Mouse (Mus musculus): Measurements from ENCODE around the gene Utrn. TPM values are rescaled to one million over a fixed set of nuclear protein-coding genes. Genes with fewer than 3 reads are reported as not detected.
"Not testable (repeated sequence)": the region's sequence is repeated elsewhere in the genome, so short reads cannot be mapped to it uniquely, and the experiment has no call there.

The Utrn gene
- polyA plus RNA-seq, 1 experiment from 2014 or later = 25.7 TPM

- Histone ChIP-seq H3K9ac (ENCODE audit: low read depth, low read length) (no peak overlapping the region), H3K4me2 (ENCODE audit: low read length) (peak overlapping the region; percentile 45), H3K4me3 (ENCODE audit: low read length) (peak overlapping the region; percentile 24), H3K9me3 (ENCODE audit: control insufficient read depth, low read length) (no peaks in the 10 kb centered on the region), H3K36me3 (ENCODE audit: control insufficient read depth, insufficient read depth, low read length) (no peaks in the 10 kb centered on the region), H3K27me3 (replicated peaks; ENCODE audit: control insufficient read depth, insufficient read depth, low read length) (no peaks in the 10 kb centered on the region), H3K27ac (ENCODE audit: low read depth, low read length) (no peak overlapping the region), H3K4me1 (ENCODE audit: control insufficient read depth, insufficient read depth, low read depth, low read length) (peaks cover 2% of the 10 kb centered on the region; the same call in 1 of the 2 replicates)
- 15% methylated on average over 4 of the region's 4 CpGs for WGBS
- peak; percentile 90 for ATAC-seq
Observed at GRCm38 (mm10) chr10:12612235-12612863, 256.8 kb downstream of the Utrn start.

- H3K4me2 ChIP-seq (ENCODE audit: low read length) = no peak overlapping the region
- H3K27ac ChIP-seq (ENCODE audit: low read depth, low read length) = no peak overlapping the region
- no peak overlapping the region for H3K4me3 ChIP-seq (ENCODE audit: low read length)
- WGBS = 79% methylated on average over 7 of the region's 7 CpGs
- H3K9me3 ChIP-seq (ENCODE audit: control insufficient read depth, low read length) = no peaks in the 10 kb centered on the region
- H3K9ac ChIP-seq (ENCODE audit: low read depth, low read length) = no peak overlapping the region
- H3K4me1 ChIP-seq (ENCODE audit: control insufficient read depth, insufficient read depth, low read depth, low read length) = no peaks in the 10 kb centered on the region
- H3K36me3 ChIP-seq (ENCODE audit: control insufficient read depth, insufficient read depth, low read length) = no peaks in the 10 kb centered on the region
- no peaks in the 10 kb centered on the region for H3K27me3 ChIP-seq (replicated peaks; ENCODE audit: control insufficient read depth, insufficient read depth, low read length)
- ATAC-seq = no peak
Observed at GRCm38 (mm10) chr10:12609896-12610295, 259.3 kb downstream of the Utrn start.

GRCm38 (mm10) chr10:12608634-12609033 is 260.5 kb downstream of the Utrn start:
- no peak for ATAC-seq
- no peak overlapping the region for H3K4me2 ChIP-seq (ENCODE audit: low read length)
- H3K9ac ChIP-seq (ENCODE audit: low read depth, low read length) = no peak overlapping the region
- no peak overlapping the region for H3K27ac ChIP-seq (ENCODE audit: low read depth, low read length)
- no peak overlapping the region for H3K4me3 ChIP-seq (ENCODE audit: low read length)
- H3K9me3 ChIP-seq (ENCODE audit: control insufficient read depth, low read length) = no peaks in the 10 kb centered on the region
- no peaks in the 10 kb centered on the region for H3K36me3 ChIP-seq (ENCODE audit: control insufficient read depth, insufficient read depth, low read length)
- H3K4me1 ChIP-seq (ENCODE audit: control insufficient read depth, insufficient read depth, low read depth, low read length) = no peaks in the 10 kb centered on the region
- H3K27me3 ChIP-seq (replicated peaks; ENCODE audit: control insufficient read depth, insufficient read depth, low read length) = no peaks in the 10 kb centered on the region

GRCm38 (mm10) chr10:12607180-12607579 is 262.0 kb downstream of the Utrn start:
- H3K9ac ChIP-seq (ENCODE audit: low read depth, low read length); H3K4me3 ChIP-seq (ENCODE audit: low read length); H3K4me2 ChIP-seq (ENCODE audit: low read length); H3K36me3 ChIP-seq (ENCODE audit: control insufficient read depth, insufficient read depth, low read length); H3K27ac ChIP-seq (ENCODE audit: low read depth, low read length); H3K9me3 ChIP-seq (ENCODE audit: control insufficient read depth, low read length); H3K27me3 ChIP-seq (replicated peaks; ENCODE audit: control insufficient read depth, insufficient read depth, low read length); ATAC-seq; H3K4me1 ChIP-seq (ENCODE audit: control insufficient read depth, insufficient read depth, low read depth, low read length): not testable (repeated sequence)
- 92% methylated on average over 6 of the region's 6 CpGs for WGBS

GRCm38 (mm10) chr10:12595379-12595778 is 273.8 kb downstream of the Utrn start:
- no peaks in the 10 kb centered on the region for H3K36me3 ChIP-seq (ENCODE audit: control insufficient read depth, insufficient read depth, low read length)
- H3K27ac ChIP-seq (ENCODE audit: low read depth, low read length) = no peak overlapping the region
- H3K4me3 ChIP-seq (ENCODE audit: low read length) = no peak overlapping the region
- no peaks in the 10 kb centered on the region for H3K27me3 ChIP-seq (replicated peaks; ENCODE audit: control insufficient read depth, insufficient read depth, low read length)
- H3K4me1 ChIP-seq (ENCODE audit: control insufficient read depth, insufficient read depth, low read depth, low read length) = no peaks in the 10 kb centered on the region
- ATAC-seq = no peak
- no peak overlapping the region for H3K4me2 ChIP-seq (ENCODE audit: low read length)
- 10% methylated on average over 2 of the region's 2 CpGs for WGBS
- no peak overlapping the region for H3K9ac ChIP-seq (ENCODE audit: low read depth, low read length)
- no peaks in the 10 kb centered on the region for H3K9me3 ChIP-seq (ENCODE audit: control insufficient read depth, low read length)

GRCm38 (mm10) chr10:12594958-12595357 is 274.2 kb downstream of the Utrn start:
- Histone ChIP-seq H3K9me3 (ENCODE audit: control insufficient read depth, low read length) (no peaks in the 10 kb centered on the region), H3K27ac (ENCODE audit: low read depth, low read length) (no peak overlapping the region), H3K9ac (ENCODE audit: low read depth, low read length) (no peak overlapping the region), H3K4me3 (ENCODE audit: low read length) (no peak overlapping the region), H3K4me1 (ENCODE audit: control insufficient read depth, insufficient read depth, low read depth, low read length) (no peaks in the 10 kb centered on the region), H3K27me3 (replicated peaks; ENCODE audit: control insufficient read depth, insufficient read depth, low read length) (no peaks in the 10 kb centered on the region), H3K36me3 (ENCODE audit: control insufficient read depth, insufficient read depth, low read length) (no peaks in the 10 kb centered on the region), H3K4me2 (ENCODE audit: low read length) (no peak overlapping the region)
- 83% methylated on average over 8 of the region's 8 CpGs for WGBS
- ATAC-seq = no peak

GRCm38 (mm10) chr10:12593071-12593470 is 276.1 kb downstream of the Utrn start:
- H3K27ac ChIP-seq (ENCODE audit: low read depth, low read length) = no peak overlapping the region
- H3K36me3 ChIP-seq (ENCODE audit: control insufficient read depth, insufficient read depth, low read length) = no peaks in the 10 kb centered on the region
- H3K9ac ChIP-seq (ENCODE audit: low read depth, low read length) = no peak overlapping the region
- no peak overlapping the region for H3K4me2 ChIP-seq (ENCODE audit: low read length)
- no peak overlapping the region for H3K4me3 ChIP-seq (ENCODE audit: low read length)
- no peaks in the 10 kb centered on the region for H3K27me3 ChIP-seq (replicated peaks; ENCODE audit: control insufficient read depth, insufficient read depth, low read length)
- ATAC-seq = no peak
- H3K9me3 ChIP-seq (ENCODE audit: control insufficient read depth, low read length) = no peaks in the 10 kb centered on the region
- H3K4me1 ChIP-seq (ENCODE audit: control insufficient read depth, insufficient read depth, low read depth, low read length) = no peaks in the 10 kb centered on the region

- 54% methylated on average over 5 of the region's 5 CpGs for WGBS
Observed at GRCm38 (mm10) chr10:12591946-12592345, 277.2 kb downstream of the Utrn start.

GRCm38 (mm10) chr10:12588051-12588450 is 281.1 kb downstream of the Utrn start:
- Histone ChIP-seq H3K9me3 (ENCODE audit: control insufficient read depth, low read length) (no peaks in the 10 kb centered on the region), H3K9ac (ENCODE audit: low read depth, low read length) (no peak overlapping the region), H3K4me2 (ENCODE audit: low read length) (no peak overlapping the region), H3K36me3 (ENCODE audit: control insufficient read depth, insufficient read depth, low read length) (no peaks in the 10 kb centered on the region), H3K4me1 (ENCODE audit: control insufficient read depth, insufficient read depth, low read depth, low read length) (no peaks in the 10 kb centered on the region), H3K4me3 (ENCODE audit: low read length) (no peak overlapping the region), H3K27ac (ENCODE audit: low read depth, low read length) (no peak overlapping the region), H3K27me3 (replicated peaks; ENCODE audit: control insufficient read depth, insufficient read depth, low read length) (no peaks in the 10 kb centered on the region)
- ATAC-seq = no peak
- WGBS = 79% methylated on average over 7 of the region's 7 CpGs

More at GRCm38 (mm10) chr10:12591946-12592345, 277.2 kb downstream of the Utrn start:
- ATAC-seq = no peak
- H3K27ac ChIP-seq (ENCODE audit: low read depth, low read length) = no peak overlapping the region
- no peak overlapping the region for H3K4me3 ChIP-seq (ENCODE audit: low read length)
- H3K9ac ChIP-seq (ENCODE audit: low read depth, low read length) = no peak overlapping the region
- no peaks in the 10 kb centered on the region for H3K9me3 ChIP-seq (ENCODE audit: control insufficient read depth, low read length)
- H3K4me1 ChIP-seq (ENCODE audit: control insufficient read depth, insufficient read depth, low read depth, low read length) = no peaks in the 10 kb centered on the region
- no peaks in the 10 kb centered on the region for H3K36me3 ChIP-seq (ENCODE audit: control insufficient read depth, insufficient read depth, low read length)
- no peak overlapping the region for H3K4me2 ChIP-seq (ENCODE audit: low read length)
- no peaks in the 10 kb centered on the region for H3K27me3 ChIP-seq (replicated peaks; ENCODE audit: control insufficient read depth, insufficient read depth, low read length)

GRCm38 (mm10) chr10:12587318-12587717 is 281.8 kb downstream of the Utrn start:
- Histone ChIP-seq H3K27me3 (replicated peaks; ENCODE audit: control insufficient read depth, insufficient read depth, low read length) (no peaks in the 10 kb centered on the region), H3K9ac (ENCODE audit: low read depth, low read length) (no peak overlapping the region), H3K27ac (ENCODE audit: low read depth, low read length) (no peak overlapping the region), H3K4me3 (ENCODE audit: low read length) (no peak overlapping the region), H3K9me3 (ENCODE audit: control insufficient read depth, low read length) (no peaks in the 10 kb centered on the region), H3K4me2 (ENCODE audit: low read length) (no peak overlapping the region), H3K4me1 (ENCODE audit: control insufficient read depth, insufficient read depth, low read depth, low read length) (no peaks in the 10 kb centered on the region), H3K36me3 (ENCODE audit: control insufficient read depth, insufficient read depth, low read length) (no peaks in the 10 kb centered on the region)
- no peak for ATAC-seq
- WGBS = 43% methylated on average over 1 of the region's 1 CpGs
